Mouse (Mus musculus) G1E (cell line): ENCODE data around the gene Rom1.

Source experiments
- CTCF ChIP-seq: IDR thresholded peaks from 2 replicates; pipeline ENCODE4 v1.5.1; 2012; ENCODE audit warnings: low read depth, low read length, inconsistent platforms, mixed read lengths
- GATA1 ChIP-seq: IDR thresholded peaks from 2 replicates; pipeline ENCODE4 v1.6.1; 2012; ENCODE audit warnings: borderline replicate concordance, low read length, inconsistent platforms, mixed read lengths
- GATA2 ChIP-seq: IDR thresholded peaks from 2 replicates; pipeline ENCODE4 v1.6.1; 2012; ENCODE audit warnings: low read depth, low read length, inconsistent platforms, borderline replicate concordance
- POLR2AphosphoS5 ChIP-seq: IDR thresholded peaks from 2 replicates; pipeline ENCODE4 v1.6.1; 2012; ENCODE audit warnings: low read depth, low read length, inconsistent platforms; ENCODE audit not compliant: insufficient replicate concordance
- TAL1 ChIP-seq: conservative IDR thresholded peaks from 2 replicates; pipeline ENCODE4 v1.6.1; 2012; ENCODE audit warnings: low read depth, low read length, inconsistent platforms, mixed read lengths

DNA sequence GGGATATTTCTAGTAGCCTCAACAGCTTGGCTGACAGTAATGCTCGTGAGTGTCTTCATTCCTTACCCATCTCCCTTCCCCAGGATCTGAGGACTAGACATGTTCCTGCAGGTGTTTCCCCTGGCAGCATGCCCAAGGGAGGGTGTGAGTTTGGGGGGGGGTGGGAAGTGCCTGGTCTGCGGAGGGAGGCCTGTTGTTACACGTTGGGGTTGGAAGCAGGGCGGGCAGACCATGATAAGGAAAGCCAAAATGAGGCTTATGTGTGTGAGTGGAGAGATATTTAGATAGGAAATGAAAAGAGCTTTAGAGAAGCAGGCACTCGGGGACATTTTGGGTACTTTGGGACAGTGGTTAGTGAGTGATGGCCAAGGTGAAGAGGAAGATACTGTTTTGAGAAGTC is 14.9 kb upstream of the Rom1 start:
- TF ChIP-seq CTCF (no peak), TAL1 (peak; percentile 46; the same call in 1 of the 2 replicates), GATA1 (no peak), GATA2 (no peak), POLR2AphosphoS5 (no peak)
